Mouse (Mus musculus) heart, postnatal 0 days (tissue): ENCODE results near the gene Cdkal1. TPM values are rescaled to one million over a fixed set of nuclear protein-coding genes. Genes with fewer than 3 reads are reported as not detected.

ENCODE experiments used
- ATAC-seq: fragments of 200-750 bp; cut with Nextera tagmentation; 2 replicates; pipeline ENCODE4 v1.8.0; 2017; ENCODE audit warnings: low read depth, moderate number of reproducible peaks, moderate library complexity; ENCODE audit not compliant: insufficient read depth
- DNase-seq: peaks from one replicate; pipeline ENCODE4 v3.0.0-alpha.2; 2016; ENCODE audit warnings: low spot score
- H3K27ac ChIP-seq: fragments of 300-500 bp; sonication (generic); 2 replicates; pipeline ENCODE4 v1.5.1; 2014; ENCODE audit warnings: low read depth, mild to moderate bottlenecking
- H3K27me3 ChIP-seq: fragments of 300-500 bp; sonication (generic); 2 replicates; pipeline ENCODE4 v1.6.1; 2014; ENCODE audit warnings: low read length, mixed read lengths; ENCODE audit not compliant: control insufficient read depth, insufficient read depth
- H3K36me3 ChIP-seq: fragments of 300-500 bp; sonication (generic); replicated peaks from 2 replicates; pipeline ENCODE4 v1.6.1; 2014; ENCODE audit warnings: low read length, mixed read lengths; ENCODE audit not compliant: control insufficient read depth, insufficient read depth
- H3K4me1 ChIP-seq: fragments of 300-500 bp; sonication (generic); 2 replicates; pipeline ENCODE4 v1.6.1; 2014; ENCODE audit warnings: antibody characterized with exemption; ENCODE audit not compliant: control insufficient read depth, insufficient read depth
- H3K4me2 ChIP-seq: fragments of 300-500 bp; sonication (generic); 2 replicates; pipeline ENCODE4 v1.6.1; 2014; ENCODE audit warnings: low read depth, mild to moderate bottlenecking, low read length, moderate library complexity
- H3K4me3 ChIP-seq: fragments of 300-500 bp; sonication (generic); 2 replicates; pipeline ENCODE4 v1.5.1; 2014; ENCODE audit warnings: low read depth, low read length
- H3K9ac ChIP-seq: fragments of 300-500 bp; sonication (generic); replicated peaks from 2 replicates; pipeline ENCODE4 v1.6.1; 2014; ENCODE audit warnings: low read depth, low read length, mixed read lengths
- H3K9me3 ChIP-seq: fragments of 300-500 bp; sonication (generic); replicated peaks from 2 replicates; pipeline ENCODE4 v1.6.1; 2016; ENCODE audit warnings: low read length; ENCODE audit not compliant: control insufficient read depth
- CTCF ChIP-seq: IDR thresholded peaks from 2 replicates; pipeline ENCODE4 v1.5.1; 2016; ENCODE audit warnings: antibody characterized with exemption, control low read depth, low read depth
- EP300 ChIP-seq: IDR thresholded peaks from 2 replicates; pipeline ENCODE4 v1.6.1; 2016; ENCODE audit warnings: antibody characterized with exemption, low read depth
- WGBS: fragments of 180-500 bp; shearing (Covaris S2); extraction: QIAGEN DNeasy Blood & Tissue Kit; methylation state at CpG from one replicate; pipeline ENCODE4 v1.1.7; 2014; 5-methylcytosine and 5-hydroxymethylcytosine counted together
- polyA plus RNA-seq: library from polyadenylated mRNA; unstranded; fragments of >200 nt; fragmentation: Nextera tagmentation; extraction: Ambion mirVana; gene quantifications from 2 replicates; pipeline ENCODE4 v1.2.1, GENCODE M21; 2015
- total RNA-seq: library from RNA; depleted of rRNA; stranded (reverse); fragments of >200 nt; gene quantifications from 2 replicates; pipeline ENCODE4 v1.2.3, GENCODE M21; 2014; ENCODE audit warnings: low replicate concordance

Cdkal1 gene
- total and polyA plus RNA-seq, 2 experiments from 2014 or later: 9.6 to 17.6 TPM

GRCm38 (mm10) chr13:29497286-29497685 lies 358.2 kb downstream of the Cdkal1 start:
- ATAC-seq (no peak), DNase-seq (no peak)
- H3K27me3 ChIP-seq: no peaks in the 10 kb centered on the region
- no peaks in the 10 kb centered on the region for H3K36me3 ChIP-seq
- H3K27ac ChIP-seq: no peak overlapping the region
- 0 out of 2 replicates have a peak, but pooled peaks cover 5% of the 10 kb centered on the region for H3K4me1 ChIP-seq
- H3K4me3 ChIP-seq: no peak overlapping the region
- no peaks in the 10 kb centered on the region for H3K9me3 ChIP-seq
- 79% methylated on average over 7 of the region's 7 CpGs for WGBS
- TF ChIP-seq EP300: no peak
- no peak for TF ChIP-seq CTCF
- no peak overlapping the region for H3K9ac ChIP-seq
- H3K4me2 ChIP-seq: no peak overlapping the region

- H3K4me1 ChIP-seq: no peaks in the 10 kb centered on the region
- no peak overlapping the region for H3K4me3 ChIP-seq
- H3K36me3 ChIP-seq: no peaks in the 10 kb centered on the region
- ATAC-seq (no peak), DNase-seq (no peak)
- H3K27ac ChIP-seq: no peak overlapping the region
- no peaks in the 10 kb centered on the region for H3K9me3 ChIP-seq
- H3K9ac ChIP-seq: no peak overlapping the region
- no peak overlapping the region for H3K4me2 ChIP-seq
- WGBS: 90% methylated on average over 8 of the region's 8 CpGs
- no peaks in the 10 kb centered on the region for H3K27me3 ChIP-seq
- no peak for TF ChIP-seq EP300
- TF ChIP-seq CTCF: no peak
These were observed 365.1 kb downstream of the Cdkal1 start for GRCm38 (mm10) chr13:29490341-29490740.

DNA sequence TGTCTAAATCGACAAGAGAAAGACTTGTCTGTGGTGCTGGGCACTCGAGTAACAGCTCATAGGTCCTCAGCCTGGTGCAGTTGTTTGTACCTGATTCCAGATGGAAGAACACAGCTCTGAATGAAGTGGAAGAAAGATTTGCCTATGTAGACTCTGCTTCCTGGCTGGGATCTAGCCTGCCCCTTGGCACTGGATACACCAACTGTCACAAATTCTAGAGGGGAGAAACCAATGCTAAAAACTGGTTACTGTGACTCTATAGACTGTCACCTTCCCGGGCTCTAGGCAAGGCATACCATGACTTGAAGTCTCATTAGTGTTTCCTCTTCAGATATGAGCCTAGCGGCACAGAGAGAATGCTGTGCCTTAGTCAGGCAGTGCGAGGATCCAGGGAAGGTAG lies 366.0 kb downstream of the Cdkal1 start:
- no peak for TF ChIP-seq CTCF
- TF ChIP-seq EP300: no peak
- H3K36me3 ChIP-seq: no peaks in the 10 kb centered on the region
- ATAC-seq (no peak), DNase-seq (no peak)
- H3K9ac ChIP-seq: no peak overlapping the region
- H3K9me3 ChIP-seq: no peaks in the 10 kb centered on the region
- no peak overlapping the region for H3K4me2 ChIP-seq
- H3K27me3 ChIP-seq: no peaks in the 10 kb centered on the region
- WGBS: 74% methylated on average over 5 of the region's 5 CpGs
- H3K4me1 ChIP-seq: no peaks in the 10 kb centered on the region
- H3K4me3 ChIP-seq: no peak overlapping the region
- no peak overlapping the region for H3K27ac ChIP-seq

DNA sequence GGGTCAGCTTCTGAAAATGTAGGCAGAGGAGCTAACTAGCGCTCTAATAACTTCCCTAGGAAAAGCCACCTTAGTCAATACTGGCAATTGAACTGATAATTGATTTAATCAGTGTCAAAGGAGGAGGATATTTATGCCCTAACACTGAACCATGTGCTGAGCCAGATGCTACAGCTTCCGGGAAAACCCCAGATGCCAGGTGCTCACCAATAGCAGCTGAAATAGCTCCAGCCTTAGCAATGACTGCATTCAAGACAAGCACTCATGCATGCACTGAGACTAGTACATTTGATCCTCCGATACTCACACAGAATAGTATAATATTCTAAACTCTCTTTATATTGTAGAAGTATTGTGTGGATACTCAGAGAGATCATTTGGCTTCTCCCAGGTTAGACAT lies 368.8 kb downstream of the Cdkal1 start:
- Histone ChIP-seq H3K4me1 (no peaks in the 10 kb centered on the region), H3K36me3 (no peaks in the 10 kb centered on the region), H3K27ac (no peak overlapping the region), H3K4me2 (no peak overlapping the region), H3K9me3 (no peaks in the 10 kb centered on the region), H3K27me3 (no peaks in the 10 kb centered on the region), H3K9ac (no peak overlapping the region), H3K4me3 (no peak overlapping the region)
- no peak for DNase-seq
- no peak for ATAC-seq
- TF ChIP-seq CTCF (no peak), EP300 (no peak)
- WGBS: 83% methylated on average over 3 of the region's 3 CpGs

DNA sequence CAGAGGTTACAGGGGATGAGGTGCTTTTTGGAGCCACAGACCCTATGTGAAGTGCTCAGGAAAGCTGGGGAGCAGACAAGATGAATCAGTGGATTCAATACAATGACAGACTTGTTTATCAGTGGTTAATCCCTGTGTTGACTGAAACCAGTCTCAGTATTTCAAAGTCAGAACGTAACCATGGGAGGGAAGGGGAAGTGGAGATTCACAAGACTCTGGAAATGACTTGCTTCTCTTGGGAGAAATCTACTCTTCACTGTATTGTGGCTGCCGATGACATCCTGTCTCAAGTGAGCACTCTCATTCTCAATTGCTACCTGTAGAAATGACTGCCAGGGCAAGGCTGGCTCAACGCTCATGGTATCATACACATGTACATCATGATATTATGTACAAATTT lies 371.5 kb downstream of the Cdkal1 start:
- 73% methylated on average over 3 of the region's 3 CpGs for WGBS
- no peak for ATAC-seq
- TF ChIP-seq EP300 (no peak), CTCF (no peak)

DNA sequence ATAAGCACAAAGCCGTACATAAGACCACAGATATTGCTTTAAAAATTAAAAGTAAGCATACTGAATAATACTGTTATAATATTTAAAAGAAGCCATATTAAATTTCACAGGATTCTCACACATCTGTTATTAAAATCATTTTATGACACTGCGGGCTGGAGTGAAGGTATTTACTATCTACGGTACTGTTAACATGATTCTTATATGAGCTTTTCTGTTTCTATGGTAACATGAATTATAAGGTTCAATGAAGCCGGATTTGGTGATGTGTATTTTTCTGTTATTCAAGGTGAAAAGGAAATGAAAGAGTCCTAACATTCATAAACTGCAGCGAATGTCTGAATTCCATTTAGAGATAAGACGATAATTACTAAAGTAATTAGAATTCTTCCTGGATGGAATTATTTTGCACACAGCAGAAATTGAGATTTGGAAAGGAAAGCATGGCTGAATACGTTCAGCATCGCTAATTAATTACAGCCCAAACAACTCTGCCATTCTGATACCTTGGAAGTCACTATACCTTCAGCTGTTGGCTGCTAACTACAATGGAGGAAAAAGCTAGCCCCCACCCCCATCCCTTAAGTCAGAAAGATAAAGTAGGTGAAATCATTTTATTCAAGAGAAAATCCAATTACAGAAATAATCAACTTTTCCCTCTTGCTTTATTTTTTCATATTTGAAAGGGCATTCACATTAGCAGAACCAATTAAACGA lies 373.2 kb downstream of the Cdkal1 start:
- 93% methylated on average over 9 of the region's 9 CpGs for WGBS
- no peak overlapping the region for H3K4me3 ChIP-seq
- no peak for ATAC-seq

More for the DNA sequence above, 371.5 kb downstream of the Cdkal1 start:
- H3K9me3 ChIP-seq: no peaks in the 10 kb centered on the region
- H3K4me3 ChIP-seq: no peak overlapping the region
- no peak overlapping the region for H3K9ac ChIP-seq
- H3K36me3 ChIP-seq: no peaks in the 10 kb centered on the region
- no peak for DNase-seq
- no peaks in the 10 kb centered on the region for H3K27me3 ChIP-seq
- H3K4me2 ChIP-seq: no peak overlapping the region
- no peaks in the 10 kb centered on the region for H3K4me1 ChIP-seq
- H3K27ac ChIP-seq: no peak overlapping the region

More for the DNA sequence above, 373.2 kb downstream of the Cdkal1 start:
- TF ChIP-seq CTCF: no peak
- no peak for TF ChIP-seq EP300
- Histone ChIP-seq H3K4me1 (0 out of 2 replicates have a peak, but pooled peaks cover 3% of the 10 kb centered on the region), H3K4me2 (no peak overlapping the region), H3K36me3 (no peaks in the 10 kb centered on the region), H3K9me3 (no peaks in the 10 kb centered on the region), H3K27me3 (no peaks in the 10 kb centered on the region), H3K9ac (no peak overlapping the region), H3K27ac (no peak overlapping the region)
- no peak for DNase-seq
